Mouse (Mus musculus): ENCODE data around the gene Gm340.

GRCm38 (mm10) chr19:41591808-41592207 is 9.6 kb downstream of the Gm340 start:
- no peak for TF ChIP-seq EP300 (IDR thresholded peaks at IDR 0.05; ENCODE audit: insufficient read depth, low read depth, low read length)
- no peak for TF ChIP-seq POLR2A (IDR thresholded peaks at IDR 0.05; ENCODE audit: insufficient read depth, low read depth, low read length)
- no peak for TF ChIP-seq CTCF (IDR thresholded peaks at IDR 0.05)
